Mouse (Mus musculus): Measurements from ENCODE around the gene Ushbp1.

The Ushbp1 gene

GRCm38 (mm10) chr8:71392871-71393270 lies 2.7 kb downstream of the Ushbp1 start:
- in situ Hi-C loops (cut with MboI), result no loop called here

- in situ Hi-C loops (cut with MboI), result no loop called here
Observed at GRCm38 (mm10) chr8:71392391-71392790, 3.2 kb downstream of the Ushbp1 start.

GRCm38 (mm10) chr8:71391696-71392095 lies 3.9 kb downstream of the Ushbp1 start:
- in situ Hi-C loops (cut with MboI), result no loop called here

- in situ Hi-C loops (cut with MboI), result no loop called here
Observed at GRCm38 (mm10) chr8:71388267-71388666, 7.3 kb downstream of the Ushbp1 start.

- in situ Hi-C loops (cut with MboI), result no loop called here
Observed at GRCm38 (mm10) chr8:71385212-71385835, 10.3 kb downstream of the Ushbp1 start.

- in situ Hi-C loops (cut with MboI), result no loop called here
Observed at GRCm38 (mm10) chr8:71383860-71384259, 11.7 kb downstream of the Ushbp1 start.

- in situ Hi-C loops (cut with MboI), result no loop called here
Observed at GRCm38 (mm10) chr8:71383396-71383795, 12.2 kb downstream of the Ushbp1 start.

- in situ Hi-C loops (cut with MboI), result no loop called here
Observed at GRCm38 (mm10) chr8:71381971-71382961, 13.3 kb downstream of the Ushbp1 start.

GRCm38 (mm10) chr8:71381421-71381970 lies 14.1 kb downstream of the Ushbp1 start, which contains the start of gene Nr2f6:
Gene Nr2f6, minus strand, starts transcription at chr8:71381960.
- in situ Hi-C loops (cut with MboI), result no loop called here

- in situ Hi-C loops (cut with MboI), result no loop called here
Observed at GRCm38 (mm10) chr8:71380178-71381171, 15.1 kb downstream of the Ushbp1 start.

GRCm38 (mm10) chr8:71379512-71380075 lies 16.0 kb downstream of the Ushbp1 start:
- in situ Hi-C loops (cut with MboI), result no loop called here

- in situ Hi-C loops (cut with MboI), result no loop called here
Observed at GRCm38 (mm10) chr8:71379008-71379407, 16.6 kb downstream of the Ushbp1 start.

GRCm38 (mm10) chr8:71376423-71377030 lies 19.1 kb downstream of the Ushbp1 start:
- in situ Hi-C loops (cut with MboI), result no loop called here

- in situ Hi-C loops (cut with MboI), result no loop called here
Observed at GRCm38 (mm10) chr8:71375581-71376422, 19.8 kb downstream of the Ushbp1 start.

GRCm38 (mm10) chr8:71374616-71375206 lies 20.9 kb downstream of the Ushbp1 start:
- in situ Hi-C loops (cut with MboI), result no loop called here

- in situ Hi-C loops (cut with MboI), result no loop called here
Observed at GRCm38 (mm10) chr8:71373000-71373399, 22.6 kb downstream of the Ushbp1 start.

GRCm38 (mm10) chr8:71372427-71372826 lies 23.2 kb downstream of the Ushbp1 start:
- in situ Hi-C loops (cut with MboI), result no loop called here

- in situ Hi-C loops (cut with MboI), result no loop called here
Observed at GRCm38 (mm10) chr8:71371236-71371848, 24.3 kb downstream of the Ushbp1 start, which contains the start of gene Ocel1. Gene Ocel1, plus strand, starts transcription at chr8:71371298.
